Comparison of ENCODE assay signal across 29 mouse cellular contexts in the genomic region with DNA sequence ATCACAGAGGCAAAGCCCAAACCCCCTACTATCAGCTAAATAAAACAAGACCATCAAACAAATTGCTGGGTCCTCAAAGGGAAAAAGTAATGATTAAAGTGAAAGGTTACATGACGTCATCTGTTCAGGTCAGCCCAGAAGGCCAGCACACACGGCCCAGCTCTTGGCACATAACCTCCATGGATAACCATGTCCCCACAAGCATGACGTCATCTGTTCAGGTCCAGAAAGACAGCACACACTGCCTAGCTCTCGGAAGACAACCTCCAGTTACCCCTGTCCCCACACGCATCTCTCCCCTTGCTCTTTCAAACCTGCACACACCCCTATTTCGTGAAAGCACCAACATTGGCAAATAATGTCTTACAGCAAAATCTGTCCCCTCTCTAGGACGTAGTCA.
DNase-seq lines count a peak whose midpoint lies in the region; ATAC-seq and TF ChIP-seq lines count a peak whose summit lies in the region.
"Had no signal": no experiment of that assay in that cellular context is flagged by ENCODE, and none has a peak within 500 bp of the region (broad histone marks: within the 10 kb centered on the region; RNA-seq: fewer than 3 reads in every experiment).

No protein-coding gene starts in this region.

- TF ChIP-seq CTCF in liver, postnatal 0 days (IDR thresholded peaks at IDR 0.05; ENCODE audit: low read depth) = no peak

- H3K9me3 ChIP-seq in heart, embryonic 11.5 days (replicated peaks; ENCODE audit: control insufficient read depth, low read length) = no peaks in the 10 kb centered on the region
- H3K9me3 ChIP-seq in heart, embryonic 12.5 days (replicated peaks) = 0 out of 2 replicates have a peak, but pooled peaks cover 6% of the 10 kb centered on the region
- H3K9me3 ChIP-seq in liver, embryonic 11.5 days (ENCODE audit: control insufficient read depth, low read length) = no peaks in the 10 kb centered on the region
- H3K9me3 ChIP-seq in liver, postnatal 0 days (ENCODE audit: low read length) = no peaks in the 10 kb centered on the region
- H3K9me3 ChIP-seq: embryonic facial prominence, embryonic 13.5 days; forebrain, embryonic 10.5 days; heart, embryonic 15.5 days; kidney, embryonic 15.5 days; limb, embryonic 13.5 days; liver, embryonic 15.5 days; midbrain, embryonic 12.5 days; neural tube, embryonic 12.5 days had no signal

- no peak overlapping the region for H3K27ac ChIP-seq in heart, embryonic 11.5 days (ENCODE audit: low read depth, low read length)
- no peak overlapping the region for H3K27ac ChIP-seq in heart, embryonic 12.5 days (ENCODE audit: poor library complexity, severe bottlenecking)
- H3K27ac ChIP-seq in liver, embryonic 11.5 days (ENCODE audit: low read depth, low read length) = no peak overlapping the region
- H3K27ac ChIP-seq in liver, postnatal 0 days (ENCODE audit: low read depth) = peak overlapping the region; percentile 58; the same call in 1 of the 2 replicates
- H3K27ac ChIP-seq: forebrain, embryonic 10.5 days; hindbrain, embryonic 14.5 days; kidney, embryonic 15.5 days; limb, embryonic 13.5 days; midbrain, embryonic 12.5 days; neural tube, embryonic 12.5 days had no signal

- H3K4me3 ChIP-seq in heart, embryonic 11.5 days (ENCODE audit: low read depth, low read length) = no peak overlapping the region
- H3K4me3 ChIP-seq in heart, embryonic 12.5 days = no peak overlapping the region
- no peak overlapping the region for H3K4me3 ChIP-seq in liver, embryonic 11.5 days (ENCODE audit: low read depth, low read length)
- no peak overlapping the region for H3K4me3 ChIP-seq in liver, postnatal 0 days (ENCODE audit: low read depth, low read length)
- H3K4me3 ChIP-seq: embryonic facial prominence, embryonic 13.5 days; forebrain, embryonic 10.5 days; heart, embryonic 15.5 days; kidney, embryonic 15.5 days; limb, embryonic 13.5 days; liver, embryonic 15.5 days; midbrain, embryonic 12.5 days; myocyte; neural tube, embryonic 12.5 days had no signal

- DNase-seq in liver, embryonic 11.5 days (ENCODE audit: low spot score) = no peak
- DNase-seq in liver = no peak
- peak; percentile 37 for DNase-seq in liver, postnatal 0 days
- no peak for DNase-seq in lung, postnatal 10 days
- DNase-seq in lung, postnatal 4 days = no peak
- DNase-seq: adrenal gland, postnatal 36 days; cerebellum, adult 11 months; cerebellum, adult 9-10 months; cerebellum, postnatal 36 days; gastrocnemius, postnatal 25 days; heart, postnatal 4 days; kidney, adult 18-20 months; kidney, postnatal 25 days; right cerebral cortex, postnatal 4 days; thymus, postnatal 4 days had no signal

- no peaks in the 10 kb centered on the region for H3K27me3 ChIP-seq in heart, embryonic 11.5 days (ENCODE audit: control insufficient read depth, insufficient read depth, low read length)
- H3K27me3 ChIP-seq in heart, embryonic 12.5 days (replicated peaks) = peaks cover 10% of the 10 kb centered on the region; the same call in 1 of the 2 replicates
- no peaks in the 10 kb centered on the region for H3K27me3 ChIP-seq in liver, embryonic 11.5 days (replicated peaks; ENCODE audit: control insufficient read depth, insufficient read depth, low read length)
- no peaks in the 10 kb centered on the region for H3K27me3 ChIP-seq in liver, postnatal 0 days (ENCODE audit: insufficient read depth, low read length)
- H3K27me3 ChIP-seq: embryonic facial prominence, embryonic 13.5 days; kidney, embryonic 15.5 days; limb, embryonic 13.5 days; liver, embryonic 15.5 days; midbrain, embryonic 12.5 days; neural tube, embryonic 12.5 days had no signal

- H3K36me3 ChIP-seq in heart, embryonic 11.5 days (ENCODE audit: control insufficient read depth, insufficient read depth, low read length) = no peaks in the 10 kb centered on the region
- H3K36me3 ChIP-seq in heart, embryonic 12.5 days = no peaks in the 10 kb centered on the region
- no peaks in the 10 kb centered on the region for H3K36me3 ChIP-seq in liver, embryonic 11.5 days (ENCODE audit: control insufficient read depth, insufficient read depth, low read length)
- no peaks in the 10 kb centered on the region for H3K36me3 ChIP-seq in liver, postnatal 0 days (replicated peaks; ENCODE audit: insufficient read depth, low read length)
- H3K36me3 ChIP-seq: forebrain, embryonic 10.5 days; heart, embryonic 15.5 days; kidney, embryonic 15.5 days; limb, embryonic 13.5 days; liver, embryonic 15.5 days; midbrain, embryonic 12.5 days; neural tube, embryonic 12.5 days had no signal

- TF ChIP-seq EP300 in liver, postnatal 0 days (IDR thresholded peaks at IDR 0.05; ENCODE audit: low read depth) = no peak

- H3K4me2 ChIP-seq in heart, embryonic 11.5 days = no peak overlapping the region
- H3K4me2 ChIP-seq in heart, embryonic 12.5 days = no peak overlapping the region
- H3K4me2 ChIP-seq in liver, embryonic 11.5 days = no peak overlapping the region
- no peak overlapping the region for H3K4me2 ChIP-seq in liver, postnatal 0 days (ENCODE audit: low read depth, low read length)
- H3K4me2 ChIP-seq: embryonic facial prominence, embryonic 13.5 days; heart, embryonic 15.5 days; hindbrain, embryonic 14.5 days; kidney, embryonic 15.5 days; limb, embryonic 13.5 days; liver, embryonic 15.5 days; midbrain, embryonic 12.5 days; neural tube, embryonic 12.5 days had no signal

- H3K4me1 ChIP-seq in heart, embryonic 11.5 days (ENCODE audit: control insufficient read depth, insufficient read depth, low read length) = no peaks in the 10 kb centered on the region
- peaks cover 15% of the 10 kb centered on the region for H3K4me1 ChIP-seq in heart, embryonic 12.5 days (replicated peaks)
- no peaks in the 10 kb centered on the region for H3K4me1 ChIP-seq in liver, embryonic 11.5 days (replicated peaks; ENCODE audit: control insufficient read depth, insufficient read depth, low read length)
- peaks cover 6% of the 10 kb centered on the region; the same call in 1 of the 2 replicates for H3K4me1 ChIP-seq in liver, postnatal 0 days (ENCODE audit: insufficient read depth)
- H3K4me1 ChIP-seq: forebrain, embryonic 10.5 days; kidney, embryonic 15.5 days; midbrain, embryonic 12.5 days; neural tube, embryonic 12.5 days had no signal

- 69% methylated on average over 7 of the region's 7 CpGs for WGBS in heart, embryonic 11.5 days (ENCODE audit: insufficient replicate concordance)
- WGBS in heart, embryonic 12.5 days = 61% methylated on average over 7 of the region's 7 CpGs
- WGBS in liver, embryonic 11.5 days = 84% methylated on average over 7 of the region's 7 CpGs
- WGBS in liver, postnatal 0 days (ENCODE audit: insufficient replicate concordance) = 61% methylated on average over 7 of the region's 7 CpGs

- 0 out of 2 replicates have a peak, but pooled peaks have one; percentile 10 for ATAC-seq in heart, embryonic 11.5 days (replicated peaks; ENCODE audit: insufficient number of reproducible peaks, low FRiP score, low TSS enrichment)
- no peak; the same call in 1 of the 2 replicates for ATAC-seq in heart, embryonic 12.5 days (ENCODE audit: insufficient number of reproducible peaks, low FRiP score)
- ATAC-seq in liver, embryonic 11.5 days (replicated peaks; ENCODE audit: low FRiP score) = peak; percentile 29; the same call in 1 of the 2 replicates
- peak; percentile 97 for ATAC-seq in liver, postnatal 0 days
- ATAC-seq in neutrophil, adult 5-6 weeks (ENCODE audit: extremely low read depth, insufficient number of reproducible peaks, low FRiP score, poor library complexity, severe bottlenecking) = peak; percentile 51
- ATAC-seq: CD4-positive, CD25-positive, alpha-beta regulatory T cell, adult 4 months had no signal

- no peak overlapping the region for H3K9ac ChIP-seq in heart, embryonic 11.5 days (ENCODE audit: low read depth, low read length)
- H3K9ac ChIP-seq in heart, embryonic 12.5 days = no peak overlapping the region
- no peak overlapping the region for H3K9ac ChIP-seq in liver, embryonic 11.5 days (ENCODE audit: low read depth, low read length)
- H3K9ac ChIP-seq in liver, postnatal 0 days (replicated peaks) = no peak overlapping the region
- H3K9ac ChIP-seq: embryonic facial prominence, embryonic 13.5 days; heart, embryonic 15.5 days; hindbrain, embryonic 14.5 days; kidney, embryonic 15.5 days; limb, embryonic 13.5 days; liver, embryonic 15.5 days; midbrain, embryonic 12.5 days; neural tube, embryonic 12.5 days had no signal
